Comparison of ENCODE assay signal across 7 mouse cellular contexts in genomic region chr9:16499621-16500381, GRCm38 (mm10). TPM values are rescaled to one million over a fixed set of nuclear protein-coding genes. Genes with fewer than 3 reads are reported as not detected.
DNase-seq lines count a peak whose midpoint lies in the region; ATAC-seq and TF ChIP-seq lines count a peak whose summit lies in the region.

No protein-coding gene starts in this region.

- H3K27me3 ChIP-seq in forebrain, embryonic 16.5 days (replicated peaks; ENCODE audit: control insufficient read depth, insufficient read depth, low read length): 0 out of 2 replicates have a peak, but pooled peaks cover 2% of the 10 kb centered on the region
- no peaks in the 10 kb centered on the region for H3K27me3 ChIP-seq in hindbrain, embryonic 16.5 days (replicated peaks; ENCODE audit: control insufficient read depth, insufficient read depth, low read length)
- H3K27me3 ChIP-seq in limb, embryonic 11.5 days (ENCODE audit: control insufficient read depth, insufficient read depth, low read length): no peaks in the 10 kb centered on the region
- H3K27me3 ChIP-seq in midbrain, embryonic 13.5 days: peaks cover 4% of the 10 kb centered on the region; the same call in 1 of the 2 replicates

- peaks cover 18% of the 10 kb centered on the region for H3K4me1 ChIP-seq in forebrain, embryonic 16.5 days (replicated peaks; ENCODE audit: control insufficient read depth, insufficient read depth, low read length)
- H3K4me1 ChIP-seq in hindbrain, embryonic 16.5 days (ENCODE audit: control insufficient read depth, insufficient read depth, low read depth, low read length): peaks cover 5% of the 10 kb centered on the region
- peaks cover 10% of the 10 kb centered on the region; the same call in 1 of the 2 replicates for H3K4me1 ChIP-seq in limb, embryonic 11.5 days (ENCODE audit: control insufficient read depth, insufficient read depth, low read length)
- H3K4me1 ChIP-seq in midbrain, embryonic 13.5 days (replicated peaks): peaks cover 24% of the 10 kb centered on the region

- DNase-seq in adrenal gland, adult (ENCODE audit: inconsistent age in 2 of 2, low spot score in 1 of 2): peak; percentile 33 to 80
- DNase-seq in brain, embryonic 14.5 days (ENCODE audit: low read depth): peak; percentile 93
- peak; percentile 82 for DNase-seq in limb, embryonic 11.5 days (ENCODE audit: low spot score)
- DNase-seq in testis, postnatal 10 days (ENCODE audit: low spot score): peak; percentile 60

- peak overlapping the region; percentile 56 for H3K4me3 ChIP-seq in forebrain, embryonic 16.5 days (replicated peaks; ENCODE audit: low read length)
- peak overlapping the region; percentile 49 for H3K4me3 ChIP-seq in hindbrain, embryonic 16.5 days (ENCODE audit: low read length)
- H3K4me3 ChIP-seq in limb, embryonic 11.5 days (ENCODE audit: low read depth, low read length): peak overlapping the region; percentile 60
- peak overlapping the region; percentile 68 for H3K4me3 ChIP-seq in midbrain, embryonic 13.5 days (replicated peaks)

- no peaks in the 10 kb centered on the region for H3K9me3 ChIP-seq in forebrain, embryonic 16.5 days (ENCODE audit: control insufficient read depth, low read length)
- H3K9me3 ChIP-seq in hindbrain, embryonic 16.5 days (ENCODE audit: control insufficient read depth, low read length): no peaks in the 10 kb centered on the region
- H3K9me3 ChIP-seq in limb, embryonic 11.5 days (ENCODE audit: control insufficient read depth, low read length): no peaks in the 10 kb centered on the region
- no peaks in the 10 kb centered on the region for H3K9me3 ChIP-seq in midbrain, embryonic 13.5 days

- no peak for TF ChIP-seq CTCF in brain, embryonic 14.5 days (IDR thresholded peaks at IDR 0.05; ENCODE audit: borderline replicate concordance, extremely low read depth, insufficient read depth, insufficient read length)

- H3K27ac ChIP-seq in forebrain, embryonic 16.5 days (ENCODE audit: low read length): peak overlapping the region; percentile 83
- H3K27ac ChIP-seq in hindbrain, embryonic 16.5 days (ENCODE audit: low read depth, low read length): peak overlapping the region; percentile 92
- H3K27ac ChIP-seq in limb, embryonic 11.5 days (replicated peaks; ENCODE audit: low read depth, low read length): peak overlapping the region; percentile 68; the same call in 1 of the 2 replicates
- H3K27ac ChIP-seq in midbrain, embryonic 13.5 days: peak overlapping the region; percentile 96

- WGBS in forebrain, embryonic 16.5 days: under 1% methylated on average over 35 of the region's 35 CpGs
- WGBS in hindbrain, embryonic 16.5 days: under 1% methylated on average over 35 of the region's 35 CpGs
- under 1% methylated on average over 35 of the region's 35 CpGs for WGBS in limb, embryonic 11.5 days
- under 1% methylated on average over 35 of the region's 35 CpGs for WGBS in midbrain, embryonic 13.5 days

- H3K36me3 ChIP-seq in forebrain, embryonic 16.5 days (ENCODE audit: control insufficient read depth, insufficient read depth): no peaks in the 10 kb centered on the region
- H3K36me3 ChIP-seq in hindbrain, embryonic 16.5 days (ENCODE audit: control insufficient read depth, insufficient read depth, low read length): no peaks in the 10 kb centered on the region
- no peaks in the 10 kb centered on the region for H3K36me3 ChIP-seq in limb, embryonic 11.5 days (ENCODE audit: control insufficient read depth, insufficient read depth, low read length)
- no peaks in the 10 kb centered on the region for H3K36me3 ChIP-seq in midbrain, embryonic 13.5 days

- peak overlapping the region; percentile 85 for H3K4me2 ChIP-seq in forebrain, embryonic 16.5 days (ENCODE audit: low read length)
- peak overlapping the region; percentile 57 for H3K4me2 ChIP-seq in hindbrain, embryonic 16.5 days (ENCODE audit: low read length)
- peak overlapping the region; percentile 87 for H3K4me2 ChIP-seq in limb, embryonic 11.5 days (ENCODE audit: low read depth, severe bottlenecking)
- peak overlapping the region; percentile 68 for H3K4me2 ChIP-seq in midbrain, embryonic 13.5 days (replicated peaks)

- peak overlapping the region; percentile 70 for H3K9ac ChIP-seq in forebrain, embryonic 16.5 days (replicated peaks; ENCODE audit: low read depth, low read length)
- H3K9ac ChIP-seq in hindbrain, embryonic 16.5 days (ENCODE audit: low read depth, low read length): peak overlapping the region; percentile 71
- peak overlapping the region; percentile 70 for H3K9ac ChIP-seq in limb, embryonic 11.5 days (ENCODE audit: low read length)
- H3K9ac ChIP-seq in midbrain, embryonic 13.5 days (replicated peaks): peak overlapping the region; percentile 77

- peak; percentile 25; the same call in 1 of the 2 replicates for TF ChIP-seq POLR2A in brain, embryonic 14.5 days (IDR thresholded peaks at IDR 0.05; ENCODE audit: borderline replicate concordance, extremely low read depth, insufficient read depth, insufficient read length, poor library complexity, severe bottlenecking)

- ATAC-seq in forebrain, embryonic 16.5 days: peak; percentile 45
- ATAC-seq in hindbrain, embryonic 16.5 days: peak; percentile 53
- peak; percentile 45 for ATAC-seq in limb, embryonic 11.5 days (ENCODE audit: insufficient number of reproducible peaks, low FRiP score, low TSS enrichment, low read depth)
- peak; percentile 57 for ATAC-seq in midbrain, embryonic 13.5 days

RNA-seq across cellular contexts. Expression of gene Fat3, which starts 1.3 kb away (rescaled TPM):
- polyA plus RNA-seq in brain, embryonic 14.5 days (2012; rRNA removed): 31.5 and 42.0 TPM in 2 replicates
- polyA plus RNA-seq in forebrain, embryonic 16.5 days (2015; fragmentation: Nextera tagmentation; extraction: Ambion mirVana): 11.4 and 12.8 TPM in 2 replicates
- polyA plus RNA-seq in hindbrain, embryonic 16.5 days (2015; fragmentation: Nextera tagmentation; extraction: Ambion mirVana): 7.5 and 8.5 TPM in 2 replicates
- 3.4 and 4.0 TPM in 2 replicates for polyA plus RNA-seq in limb, embryonic 11.5 days (2014; fragmentation: Nextera tagmentation; extraction: Ambion mirVana)
- polyA plus RNA-seq in midbrain, embryonic 13.5 days (2015; fragmentation: Nextera tagmentation; extraction: Ambion mirVana): 15.2 and 15.4 TPM in 2 replicates

Comparison
In these comparisons a context has a peak if more than half of its experiments do, and no peak if none do; other contexts are left out.
1. Peak in every context shown above with its lines: DNase-seq, ATAC-seq, H3K4me3 ChIP-seq and H3K27ac ChIP-seq.